Mouse (Mus musculus) myocyte (in vitro differentiated cells): ENCODE results near the gene Bmp2k. TPM values are rescaled to one million over a fixed set of nuclear protein-coding genes. Genes with fewer than 3 reads are reported as not detected.

Experiments used
- H3K27me3 ChIP-seq: one replicate; pipeline ENCODE4 v1.6.1; 2011; ENCODE audit not compliant: control insufficient read depth, insufficient read depth, insufficient read length
- H3K36me3 ChIP-seq: one replicate; pipeline ENCODE4 v1.6.1; 2011; ENCODE audit not compliant: control insufficient read depth, insufficient read depth
- H3K4me2 ChIP-seq: one replicate; pipeline ENCODE4 v1.6.1; 2011; ENCODE audit warnings: low read depth, control low read depth
- H3K4me3 ChIP-seq: one replicate; pipeline ENCODE4 v1.5.1; 2011; ENCODE audit warnings: mild to moderate bottlenecking, control low read depth, moderate library complexity
- H3K79me2 ChIP-seq: one replicate; pipeline ENCODE4 v1.6.1; 2011; ENCODE audit not compliant: control insufficient read depth, insufficient read depth
- H3ac ChIP-seq: one replicate; pipeline ENCODE4 v1.6.1; 2011; ENCODE audit not compliant: control insufficient read depth, insufficient read length
- CEBPB ChIP-seq: IDR thresholded peaks from 2 replicates; pipeline ENCODE4 v1.6.1; 2011; ENCODE audit warnings: mild to moderate bottlenecking, moderate library complexity; ENCODE audit not compliant: poor library complexity, insufficient read depth, severe bottlenecking
- E2F4 ChIP-seq: IDR thresholded peaks from one replicate; pipeline ENCODE4 v1.6.1; 2011; ENCODE audit warnings: mild to moderate bottlenecking, control low read depth, moderate library complexity; ENCODE audit not compliant: insufficient read depth
- MAX ChIP-seq: IDR thresholded peaks from one replicate; pipeline ENCODE4 v1.6.1; 2011; ENCODE audit warnings: low read depth, mild to moderate bottlenecking, control low read depth
- MYOD1 ChIP-seq, 3 experiments: IDR thresholded peaks; one replicate each; pipeline ENCODE4 v1.6.1; 2011; ENCODE audit warnings: control low read depth in 2 of 3, low read depth in 2 of 3, mild to moderate bottlenecking in 2 of 3, moderate library complexity in 1 of 3; ENCODE audit not compliant: insufficient read length in 2 of 3, control insufficient read depth in 1 of 3
- MYOG ChIP-seq, 3 experiments: IDR thresholded peaks; one replicate each; pipeline ENCODE4 v1.6.1; 2011; ENCODE audit warnings: control low read depth in 2 of 3, low read depth in 2 of 3, mild to moderate bottlenecking in 2 of 3; ENCODE audit not compliant: insufficient read length in 2 of 3, control insufficient read depth in 1 of 3, insufficient read depth in 1 of 3
- POLR2A ChIP-seq: IDR thresholded peaks from one replicate; pipeline ENCODE4 v1.6.1; 2011; ENCODE audit warnings: low read depth, mild to moderate bottlenecking, control low read depth, moderate library complexity; ENCODE audit not compliant: insufficient read length
- POLR2AphosphoS2 ChIP-seq: IDR thresholded peaks from one replicate; pipeline ENCODE4 v1.6.1; 2011; ENCODE audit warnings: low read depth, control low read depth; ENCODE audit not compliant: insufficient read length
- REST ChIP-seq: IDR thresholded peaks from one replicate; pipeline ENCODE4 v1.6.1; 2011; ENCODE audit warnings: mild to moderate bottlenecking, control low read depth, moderate library complexity; ENCODE audit not compliant: insufficient read depth, insufficient read length
- SRF ChIP-seq: IDR thresholded peaks from one replicate; pipeline ENCODE4 v1.6.1; 2011; ENCODE audit warnings: low read depth; ENCODE audit not compliant: control insufficient read depth, insufficient read length
- TCF12 ChIP-seq: IDR thresholded peaks from one replicate; pipeline ENCODE4 v1.6.1; 2011; ENCODE audit warnings: mild to moderate bottlenecking, control low read depth; ENCODE audit not compliant: poor library complexity, insufficient read depth, severe bottlenecking
- TCF3 ChIP-seq: IDR thresholded peaks from one replicate; pipeline ENCODE4 v1.6.1; 2011; ENCODE audit warnings: low read depth, control low read depth; ENCODE audit not compliant: insufficient read length
- USF1 ChIP-seq: IDR thresholded peaks from one replicate; pipeline ENCODE4 v1.6.1; 2011; ENCODE audit warnings: low read depth, mild to moderate bottlenecking, control low read depth, moderate library complexity
- polyA plus RNA-seq: library from polyadenylated mRNA; unstranded; fragments of >200 nt; fragmentation: generic; extraction: Trizol; gene quantifications from one replicate; pipeline ENCODE4 v1.2.1, GENCODE M21; 2012; ENCODE audit warnings: missing spikeins

Gene Bmp2k
- polyA plus RNA-seq, 1 experiment: 5.2 TPM

GRCm38 (mm10) chr5:96972474-96973130 lies 24.9 kb upstream of the Bmp2k start:
- Histone ChIP-seq H3K4me3 (no peak overlapping the region), H3K27me3 (no peaks in the 10 kb centered on the region), H3K4me2 (no peak overlapping the region), H3K36me3 (no peaks in the 10 kb centered on the region), H3ac (no peak overlapping the region), H3K79me2 (no peaks in the 10 kb centered on the region)
- TF ChIP-seq REST (no peak), E2F4 (no peak), USF1 (no peak), SRF (no peak), CEBPB (no peak), POLR2A (no peak), POLR2AphosphoS2 (no peak), MAX (no peak), TCF3 (no peak), MYOG (IDR thresholded peaks at IDR 0.05; ENCODE audit: control insufficient read depth in 1 of 3, insufficient read depth in 1 of 3, insufficient read length in 2 of 3, low read depth in 2 of 3) (no peak), TCF12 (no peak), MYOD1 (IDR thresholded peaks at IDR 0.05; ENCODE audit: control insufficient read depth in 1 of 3, insufficient read length in 2 of 3, low read depth in 2 of 3) (no peak)

- Histone ChIP-seq H3K4me3 (no peak overlapping the region), H3K27me3 (no peaks in the 10 kb centered on the region), H3K79me2 (no peaks in the 10 kb centered on the region), H3K36me3 (no peaks in the 10 kb centered on the region), H3ac (no peak overlapping the region), H3K4me2 (no peak overlapping the region)
- TF ChIP-seq MAX: no peak
- no peak for TF ChIP-seq TCF3
Observed at GRCm38 (mm10) chr5:96973714-96974113, 23.8 kb upstream of the Bmp2k start.

DNA sequence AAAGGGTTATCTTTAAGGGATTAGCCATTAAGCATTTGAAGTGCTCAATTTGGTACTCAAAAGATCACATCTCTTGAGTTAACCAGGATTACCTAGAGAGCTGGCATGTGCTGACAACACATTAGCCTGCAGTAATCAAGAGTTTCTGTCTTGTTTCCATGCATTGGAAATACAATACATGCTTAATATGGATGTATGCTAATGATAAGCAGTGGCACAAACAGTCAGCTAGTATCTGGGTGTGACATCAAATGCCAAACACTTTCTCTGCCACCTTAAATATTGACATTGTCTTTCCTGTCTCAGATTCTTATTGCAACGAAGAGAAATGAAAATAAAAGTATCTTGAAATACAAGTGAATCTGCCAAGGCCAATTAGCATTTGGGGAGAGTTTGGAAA lies 22.8 kb upstream of the Bmp2k start:
- Histone ChIP-seq H3K4me3 (no peak overlapping the region), H3K79me2 (no peaks in the 10 kb centered on the region), H3K36me3 (no peaks in the 10 kb centered on the region), H3K4me2 (no peak overlapping the region), H3ac (no peak overlapping the region), H3K27me3 (no peaks in the 10 kb centered on the region)
- TF ChIP-seq POLR2AphosphoS2 (no peak), SRF (no peak), MYOG (IDR thresholded peaks at IDR 0.05; ENCODE audit: control insufficient read depth in 1 of 3, insufficient read depth in 1 of 3, insufficient read length in 2 of 3, low read depth in 2 of 3) (no peak), MAX (no peak), CEBPB (no peak), POLR2A (no peak), MYOD1 (IDR thresholded peaks at IDR 0.05; ENCODE audit: control insufficient read depth in 1 of 3, insufficient read length in 2 of 3, low read depth in 2 of 3) (no peak), REST (no peak), TCF3 (no peak), TCF12 (no peak), USF1 (no peak), E2F4 (no peak)

GRCm38 (mm10) chr5:96975112-96975511 lies 22.4 kb upstream of the Bmp2k start:
- TF ChIP-seq MYOD1 (IDR thresholded peaks at IDR 0.05; ENCODE audit: control insufficient read depth in 1 of 3, insufficient read length in 2 of 3, low read depth in 2 of 3): no peak
- no peak for TF ChIP-seq MAX
- no peak for TF ChIP-seq E2F4
- no peak for TF ChIP-seq SRF
- TF ChIP-seq TCF3: no peak
- TF ChIP-seq TCF12: no peak
- no peak for TF ChIP-seq MYOG (IDR thresholded peaks at IDR 0.05; ENCODE audit: control insufficient read depth in 1 of 3, insufficient read depth in 1 of 3, insufficient read length in 2 of 3, low read depth in 2 of 3)
- TF ChIP-seq POLR2AphosphoS2: no peak
- no peak for TF ChIP-seq REST
- no peak for TF ChIP-seq POLR2A
- TF ChIP-seq CEBPB: no peak
- no peak for TF ChIP-seq USF1
- no peak overlapping the region for H3ac ChIP-seq
- no peak overlapping the region for H3K4me3 ChIP-seq
- no peaks in the 10 kb centered on the region for H3K36me3 ChIP-seq
- no peak overlapping the region for H3K4me2 ChIP-seq
- H3K27me3 ChIP-seq: no peaks in the 10 kb centered on the region
- H3K79me2 ChIP-seq: no peaks in the 10 kb centered on the region

GRCm38 (mm10) chr5:96976150-96976549 lies 21.3 kb upstream of the Bmp2k start:
- H3K79me2 ChIP-seq: no peaks in the 10 kb centered on the region
- no peaks in the 10 kb centered on the region for H3K36me3 ChIP-seq
- no peak overlapping the region for H3ac ChIP-seq
- no peak overlapping the region for H3K4me2 ChIP-seq
- H3K4me3 ChIP-seq: no peak overlapping the region
- H3K27me3 ChIP-seq: no peaks in the 10 kb centered on the region
- no peak for TF ChIP-seq POLR2A
- no peak for TF ChIP-seq SRF
- TF ChIP-seq CEBPB: no peak
- TF ChIP-seq REST: no peak
- TF ChIP-seq MYOD1 (IDR thresholded peaks at IDR 0.05; ENCODE audit: control insufficient read depth in 1 of 3, insufficient read length in 2 of 3, low read depth in 2 of 3): no peak
- TF ChIP-seq E2F4: no peak
- no peak for TF ChIP-seq MAX
- no peak for TF ChIP-seq MYOG (IDR thresholded peaks at IDR 0.05; ENCODE audit: control insufficient read depth in 1 of 3, insufficient read depth in 1 of 3, insufficient read length in 2 of 3, low read depth in 2 of 3)
- TF ChIP-seq TCF3: no peak
- TF ChIP-seq POLR2AphosphoS2: no peak
- TF ChIP-seq USF1: no peak
- TF ChIP-seq TCF12: no peak
